ENCODE assay signal across 14 mouse cellular contexts in genomic region chr2:172965249-172965648, GRCm38 (mm10). TPM values are rescaled to one million over a fixed set of nuclear protein-coding genes. Genes with fewer than 3 reads are reported as not detected.
DNase-seq lines count a peak whose midpoint lies in the region; ATAC-seq lines count a peak whose summit lies in the region.
"Had no signal": no experiment of that assay in that cellular context is flagged by ENCODE, and none has a peak within 500 bp of the region (broad histone marks: within the 10 kb centered on the region; RNA-seq: fewer than 3 reads in every experiment).

No protein-coding gene starts in this region.

- no peaks in the 10 kb centered on the region for H3K4me1 ChIP-seq in midbrain, embryonic 11.5 days (ENCODE audit: control insufficient read depth, insufficient read depth, low read length)
- H3K4me1 ChIP-seq in midbrain, embryonic 14.5 days (ENCODE audit: control insufficient read depth, insufficient read depth, low read length): no peaks in the 10 kb centered on the region
- peaks cover 2% of the 10 kb centered on the region; the same call in 1 of the 2 replicates for H3K4me1 ChIP-seq in stomach, embryonic 16.5 days (ENCODE audit: control insufficient read depth, insufficient read depth, low read length)
- H3K4me1 ChIP-seq: neural tube, embryonic 15.5 days had no signal

- 56% methylated on average over 11 of the region's 11 CpGs for WGBS in midbrain, embryonic 11.5 days
- 63% methylated on average over 11 of the region's 11 CpGs for WGBS in midbrain, embryonic 14.5 days
- 30% methylated on average over 11 of the region's 11 CpGs for WGBS in stomach, embryonic 16.5 days

- no peaks in the 10 kb centered on the region for H3K9me3 ChIP-seq in midbrain, embryonic 11.5 days (ENCODE audit: control insufficient read depth, low read length)
- H3K9me3 ChIP-seq in midbrain, embryonic 14.5 days (ENCODE audit: control insufficient read depth, low read length): no peaks in the 10 kb centered on the region
- H3K9me3 ChIP-seq in stomach, embryonic 16.5 days (replicated peaks; ENCODE audit: control insufficient read depth, low read length): no peaks in the 10 kb centered on the region
- H3K9me3 ChIP-seq: neural tube, embryonic 15.5 days had no signal

- H3K27ac ChIP-seq in midbrain, embryonic 11.5 days (ENCODE audit: low read depth, low read length): no peak overlapping the region
- no peak overlapping the region for H3K27ac ChIP-seq in midbrain, embryonic 14.5 days (replicated peaks; ENCODE audit: low read depth, low read length)
- no peak overlapping the region; the same call in 1 of the 2 replicates for H3K27ac ChIP-seq in stomach, embryonic 16.5 days (ENCODE audit: low read length)
- H3K27ac ChIP-seq: neural tube, embryonic 15.5 days had no signal

- H3K9ac ChIP-seq in midbrain, embryonic 11.5 days (ENCODE audit: low read length): 0 out of 2 replicates have a peak overlapping the region, but pooled peaks have one; percentile 12
- no peak overlapping the region for H3K9ac ChIP-seq in midbrain, embryonic 14.5 days (replicated peaks; ENCODE audit: low read length)
- H3K9ac ChIP-seq in stomach, embryonic 16.5 days (ENCODE audit: low read length): 0 out of 2 replicates have a peak overlapping the region, but pooled peaks have one; percentile 0
- H3K9ac ChIP-seq: neural tube, embryonic 15.5 days had no signal

- no peaks in the 10 kb centered on the region for H3K27me3 ChIP-seq in midbrain, embryonic 11.5 days (ENCODE audit: control insufficient read depth, insufficient read depth, low read length)
- H3K27me3 ChIP-seq in midbrain, embryonic 14.5 days (ENCODE audit: control insufficient read depth, insufficient read depth, low read length): no peaks in the 10 kb centered on the region
- no peaks in the 10 kb centered on the region for H3K27me3 ChIP-seq in stomach, embryonic 16.5 days (ENCODE audit: control insufficient read depth, insufficient read depth, low read length)
- H3K27me3 ChIP-seq: neural tube, embryonic 15.5 days had no signal

- no peak overlapping the region for H3K4me2 ChIP-seq in midbrain, embryonic 11.5 days
- no peak overlapping the region for H3K4me2 ChIP-seq in midbrain, embryonic 14.5 days (ENCODE audit: low read length)
- no peak overlapping the region for H3K4me2 ChIP-seq in stomach, embryonic 16.5 days (ENCODE audit: low read depth, low read length)
- H3K4me2 ChIP-seq: neural tube, embryonic 15.5 days had no signal

- ATAC-seq in midbrain, embryonic 11.5 days (ENCODE audit: low FRiP score): no peak
- ATAC-seq in midbrain, embryonic 14.5 days (ENCODE audit: low FRiP score, low TSS enrichment): no peak
- ATAC-seq in stomach, embryonic 16.5 days (ENCODE audit: insufficient read depth, low FRiP score): peak; percentile 73; the same call in 1 of the 2 replicates
- ATAC-seq: forebrain, embryonic 14.5 days; midbrain, embryonic 16.5 days had no signal

- intact Hi-C loops in heart, postnatal 10 days (cut with DNase I): no loop called here

- H3K36me3 ChIP-seq in midbrain, embryonic 11.5 days (ENCODE audit: control insufficient read depth, insufficient read depth, low read length): no peaks in the 10 kb centered on the region
- H3K36me3 ChIP-seq in midbrain, embryonic 14.5 days (ENCODE audit: control insufficient read depth, insufficient read depth, low read length): no peaks in the 10 kb centered on the region
- H3K36me3 ChIP-seq in stomach, embryonic 16.5 days (ENCODE audit: control insufficient read depth, insufficient read depth, low read length): no peaks in the 10 kb centered on the region
- H3K36me3 ChIP-seq: neural tube, embryonic 15.5 days had no signal

- no peak for DNase-seq in midbrain, embryonic 11.5 days (ENCODE audit: low spot score, missing footprints)
- DNase-seq in midbrain, embryonic 14.5 days: no peak
- peak; percentile 48 for DNase-seq in embryo, embryonic 11 days
- DNase-seq in kidney, adult 9 months: peak; percentile 77
- no peak for DNase-seq in spleen, postnatal 4 days (ENCODE audit: low spot score in 2 of 2)
- no peak for DNase-seq in lung, postnatal 25 days (ENCODE audit: low spot score)
- no peak for DNase-seq in heart, postnatal 10 days
- DNase-seq: cerebellum, adult 2 months had no signal

- H3K4me3 ChIP-seq in midbrain, embryonic 11.5 days (ENCODE audit: low read depth, low read length): no peak overlapping the region
- H3K4me3 ChIP-seq in midbrain, embryonic 14.5 days (replicated peaks; ENCODE audit: low read depth, low read length): no peak overlapping the region
- no peak overlapping the region for H3K4me3 ChIP-seq in stomach, embryonic 16.5 days (replicated peaks; ENCODE audit: low read length)
- H3K4me3 ChIP-seq: neural tube, embryonic 15.5 days had no signal

RNA-seq across cellular contexts. Expression of gene Spo11, which starts 12.3 kb away (rescaled TPM):
- 0.25 and 0.26 TPM in 2 replicates for polyA plus RNA-seq in midbrain, embryonic 11.5 days (2014; fragmentation: Nextera tagmentation; extraction: Ambion mirVana)
- polyA plus RNA-seq in midbrain, embryonic 14.5 days (2014; fragmentation: Nextera tagmentation; extraction: Ambion mirVana): 0.68 TPM in 1 of 2 replicates, not detected in the other
- 0.44 and 0.86 TPM in 2 replicates for polyA plus RNA-seq in stomach, embryonic 16.5 days (2015; fragmentation: Nextera tagmentation; extraction: Ambion mirVana)
- total RNA-seq in heart, postnatal 10 days (2021): not detected
- total RNA-seq: heart, postnatal 25 days; layer of hippocampus, adult 18-20 months had no signal

RNA-seq across cellular contexts. Expression of gene Bmp7, which starts 25.1 kb away (rescaled TPM):
- 17.3 and 20.2 TPM in 2 replicates for polyA plus RNA-seq in midbrain, embryonic 11.5 days (2014; fragmentation: Nextera tagmentation; extraction: Ambion mirVana)
- 3.1 and 13.2 TPM in 2 replicates for polyA plus RNA-seq in midbrain, embryonic 14.5 days (2014; fragmentation: Nextera tagmentation; extraction: Ambion mirVana)
- 15.5 and 15.7 TPM in 2 replicates for polyA plus RNA-seq in stomach, embryonic 16.5 days (2015; fragmentation: Nextera tagmentation; extraction: Ambion mirVana)
- 1 to 10 TPM; 4.0 to 4.6 TPM for total RNA-seq in heart, postnatal 10 days (2021)

RNA-seq across cellular contexts. Expression of gene Rae1, which starts 34.7 kb away (rescaled TPM):
- polyA plus RNA-seq in midbrain, embryonic 11.5 days (2014; fragmentation: Nextera tagmentation; extraction: Ambion mirVana): 137 and 140 TPM in 2 replicates
- 115 and 127 TPM in 2 replicates for polyA plus RNA-seq in midbrain, embryonic 14.5 days (2014; fragmentation: Nextera tagmentation; extraction: Ambion mirVana)
- polyA plus RNA-seq in stomach, embryonic 16.5 days (2015; fragmentation: Nextera tagmentation; extraction: Ambion mirVana): 102 TPM in 2 replicates
- 10 to 100 TPM; 37.7 to 42.8 TPM for total RNA-seq in heart, postnatal 10 days (2021)

RNA-seq across cellular contexts. Expression of gene Rbm38, which starts 55.0 kb away (rescaled TPM):
- 70.4 and 77.3 TPM in 2 replicates for polyA plus RNA-seq in midbrain, embryonic 11.5 days (2014; fragmentation: Nextera tagmentation; extraction: Ambion mirVana)
- 17.1 and 18.8 TPM in 2 replicates for polyA plus RNA-seq in midbrain, embryonic 14.5 days (2014; fragmentation: Nextera tagmentation; extraction: Ambion mirVana)
- polyA plus RNA-seq in stomach, embryonic 16.5 days (2015; fragmentation: Nextera tagmentation; extraction: Ambion mirVana): 43.9 and 49.5 TPM in 2 replicates
- 100 to 1,000 TPM; 146 to 187 TPM for total RNA-seq in heart, postnatal 10 days (2021)

Comparison
In these comparisons a context has a peak if more than half of its experiments do, and no peak if none do; other contexts are left out.
1. DNase-seq: peak in embryo, embryonic 11 days (single experiment) and kidney, adult 9 months (single experiment); none in midbrain, embryonic 11.5 days (single experiment), midbrain, embryonic 14.5 days (single experiment), spleen, postnatal 4 days (0 of 2), lung, postnatal 25 days (single experiment) and heart, postnatal 10 days (0 of 2).